Mouse (Mus musculus) adrenal gland, adult 8-10 months (tissue): ENCODE results near the gene Plcl2. TPM values are rescaled to one million over a fixed set of nuclear protein-coding genes. Genes with fewer than 3 reads are reported as not detected.
"Not testable (repeated sequence)": the region's sequence is repeated elsewhere in the genome, so short reads cannot be mapped to it uniquely, and the experiment has no call there.

Experiments used
- DNase-seq: peaks from one replicate; pipeline ENCODE4 v3.0.0; 2022
- total RNA-seq, 4 experiments: library from RNA; stranded (reverse); gene quantifications; 2 replicates each; pipeline ENCODE4 v1.2.4; 2022

Plcl2 gene
- total RNA-seq, 4 experiments from 2014 or later = 60.4 to 90.4 (median 69.1) TPM

DNA sequence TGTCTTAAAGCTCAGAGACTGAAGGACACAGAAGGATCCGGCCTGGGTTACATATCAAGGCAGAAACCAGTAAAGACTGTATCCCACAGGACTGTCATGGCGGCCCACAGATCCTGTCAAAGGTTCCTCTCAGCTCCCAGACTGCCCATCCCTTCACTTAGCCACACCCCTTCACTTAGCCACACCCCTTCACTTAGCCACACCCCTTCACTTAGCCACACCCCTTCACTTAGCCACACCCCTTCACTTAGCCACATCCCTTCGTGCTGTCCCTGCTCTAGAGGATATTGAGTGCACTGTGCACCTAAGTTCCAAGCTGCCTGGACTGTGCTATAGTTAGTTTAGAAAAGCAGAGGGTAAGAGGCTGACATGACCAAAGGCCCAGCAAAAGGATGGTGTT is 118.5 kb downstream of the Plcl2 start:
- DNase-seq = no peak

DNA sequence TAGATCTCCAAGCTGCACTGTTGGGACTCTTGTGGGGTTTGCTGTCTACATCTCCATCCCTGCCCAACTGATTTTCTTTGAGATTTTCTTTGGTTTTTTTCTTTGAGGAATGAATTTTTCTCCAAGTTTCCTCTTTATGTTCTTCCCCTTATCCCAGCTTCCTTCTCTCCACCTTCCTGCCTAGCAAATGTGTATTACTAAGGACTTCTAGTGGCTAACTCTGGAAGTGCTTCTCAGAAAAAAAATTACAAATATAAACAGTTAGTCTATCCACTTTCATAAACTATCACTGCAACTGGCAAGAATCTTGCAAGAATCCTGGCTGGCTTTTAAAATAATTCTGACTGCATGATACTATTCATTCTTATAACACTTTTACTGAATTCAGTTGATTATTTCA is 119.5 kb downstream of the Plcl2 start:
- DNase-seq = no peak

- DNase-seq = not testable (repeated sequence)
Measured at GRCm38 (mm10) chr17:50630992-50631391, 121.8 kb downstream of the Plcl2 start.

GRCm38 (mm10) chr17:50634008-50634871 is 125.0 kb downstream of the Plcl2 start:
- no peak for DNase-seq

DNA sequence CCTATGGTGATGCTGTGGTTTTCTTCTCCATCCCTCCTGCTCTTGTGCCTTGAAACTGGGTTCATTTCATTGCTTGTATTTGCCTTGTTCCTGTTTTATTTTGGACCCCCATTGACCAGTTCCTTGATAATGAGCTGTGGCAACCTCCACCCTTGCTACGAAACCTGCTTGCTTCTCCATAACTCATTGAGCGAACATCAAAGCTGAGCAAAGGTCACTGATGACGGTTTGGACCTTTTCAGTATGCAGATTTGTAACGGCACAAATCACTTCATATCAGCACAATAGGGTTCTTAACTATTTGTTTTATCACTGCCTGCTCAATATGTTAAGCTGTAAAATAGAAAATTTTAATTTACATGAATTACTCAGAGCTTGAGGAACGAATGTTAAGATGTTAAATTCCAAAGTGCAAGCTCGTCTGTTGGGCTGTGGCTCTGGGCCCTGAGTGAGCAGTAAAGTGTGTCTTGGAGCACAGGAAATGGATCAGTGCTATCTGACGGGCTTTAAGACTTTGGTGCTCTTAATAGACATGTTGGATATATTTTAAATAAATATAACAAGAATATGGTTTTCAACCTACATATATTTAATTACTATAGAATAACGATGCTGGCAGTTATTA is 126.9 kb downstream of the Plcl2 start:
- peak; percentile 54 for DNase-seq

GRCm38 (mm10) chr17:50638791-50639190 is 129.6 kb downstream of the Plcl2 start:
- peak; percentile 42 for DNase-seq

DNA sequence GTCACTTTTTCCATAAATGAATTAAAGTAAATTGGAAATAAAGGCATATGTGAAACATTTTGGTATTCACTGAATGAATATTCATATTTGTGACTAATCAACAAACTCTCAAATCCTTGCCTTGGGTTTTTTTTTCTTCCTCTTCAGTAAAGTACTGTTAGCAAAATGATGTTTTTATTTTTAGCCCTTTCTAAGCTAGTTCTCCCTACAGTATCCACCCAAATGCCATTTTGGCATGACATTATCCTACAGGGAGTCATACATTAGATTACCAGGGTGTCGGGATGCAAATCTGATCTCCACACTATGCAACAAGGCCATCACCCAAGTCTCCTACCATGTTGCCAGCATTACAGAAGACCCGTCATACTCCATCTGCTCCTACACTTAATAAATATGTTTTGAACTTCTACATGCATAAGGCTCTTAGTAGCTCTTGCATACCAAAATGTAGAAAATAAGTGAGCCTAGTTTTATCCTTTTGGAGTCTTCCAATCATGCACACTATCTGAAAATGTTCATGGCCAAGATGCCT is 131.9 kb downstream of the Plcl2 start:
- no peak for DNase-seq

DNA sequence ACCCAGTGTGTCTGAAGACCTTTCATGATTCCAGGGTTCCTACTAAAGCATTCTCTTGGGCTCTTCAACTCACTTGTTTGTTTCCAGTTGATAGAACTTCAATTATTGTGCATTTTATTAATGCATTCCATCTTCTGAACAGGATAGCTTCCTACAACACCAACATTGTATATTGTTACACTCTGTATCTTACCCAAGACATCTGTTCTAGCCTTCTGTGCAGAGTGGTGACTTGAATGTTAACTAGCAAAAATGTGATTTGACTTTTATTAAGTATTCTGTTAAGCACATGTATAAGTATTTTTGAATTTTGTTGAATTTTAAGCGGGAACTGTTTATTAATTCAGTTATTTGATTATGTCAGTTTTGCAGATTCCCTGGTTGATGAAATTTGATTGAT is 132.7 kb downstream of the Plcl2 start:
- no peak for DNase-seq

- no peak for DNase-seq
Measured at GRCm38 (mm10) chr17:50643356-50643755, 134.2 kb downstream of the Plcl2 start.

GRCm38 (mm10) chr17:50643989-50644388 is 134.8 kb downstream of the Plcl2 start:
- DNase-seq = no peak

DNA sequence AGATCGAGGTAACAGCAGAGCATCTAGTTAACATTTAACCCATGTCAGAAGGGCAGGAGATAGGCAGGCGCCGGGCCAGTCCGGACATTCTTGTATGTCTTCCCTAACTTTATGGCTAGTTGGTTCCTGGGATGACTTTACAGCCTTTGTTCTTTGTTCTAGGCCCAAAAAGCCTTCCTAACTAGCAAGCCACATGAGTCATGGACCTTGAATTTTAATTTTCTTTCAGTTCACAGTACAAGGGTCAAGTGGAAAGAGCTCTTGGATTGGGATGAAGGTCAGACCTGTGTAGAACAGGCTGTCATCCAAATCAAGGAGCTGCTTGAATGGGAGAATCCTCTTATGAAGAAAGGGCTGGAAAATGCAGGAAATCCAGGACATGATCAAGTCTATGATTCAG is 138.9 kb downstream of the Plcl2 start:
- not testable (repeated sequence) for DNase-seq

- DNase-seq = no peak
Measured at GRCm38 (mm10) chr17:50648757-50649419, 139.7 kb downstream of the Plcl2 start.

DNA sequence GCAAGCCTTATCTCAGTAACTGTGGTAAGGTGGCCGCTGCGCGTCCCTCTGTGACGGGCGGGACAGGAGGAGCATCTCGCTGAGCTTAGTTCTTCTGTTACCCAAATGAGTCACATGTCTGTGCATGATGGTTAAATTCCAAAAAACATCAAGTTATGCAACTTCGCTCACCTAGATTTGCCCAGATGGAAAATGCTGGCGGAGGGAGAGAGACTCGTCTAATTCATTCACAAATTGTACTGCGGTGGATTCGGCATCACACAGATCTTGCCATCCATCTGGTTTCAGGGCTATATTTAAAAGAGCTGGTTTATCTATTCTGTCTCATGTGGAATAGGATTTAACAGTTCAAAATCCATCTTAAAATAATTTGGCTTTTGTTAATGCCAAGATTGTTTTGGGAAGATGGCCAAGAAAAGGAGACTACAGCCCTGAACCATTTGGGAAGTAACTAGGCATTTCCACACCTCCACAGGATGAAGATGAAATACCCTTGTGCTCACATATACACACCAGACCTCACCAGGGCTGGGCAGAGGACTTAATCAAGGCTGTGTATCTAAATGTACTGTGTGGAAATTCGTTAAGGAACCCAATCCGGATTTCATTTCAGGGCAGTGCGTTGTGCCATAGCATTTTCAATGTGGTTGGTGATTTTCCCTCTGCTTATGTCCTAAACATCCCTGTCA is 141.5 kb downstream of the Plcl2 start:
- no peak for DNase-seq

GRCm38 (mm10) chr17:50654741-50655415 is 145.7 kb downstream of the Plcl2 start:
- no peak for DNase-seq

- DNase-seq = no peak
Measured at GRCm38 (mm10) chr17:50655416-50655776, 146.2 kb downstream of the Plcl2 start.

GRCm38 (mm10) chr17:50657321-50657720 is 148.1 kb downstream of the Plcl2 start:
- no peak for DNase-seq

- no peak for DNase-seq
Measured at GRCm38 (mm10) chr17:50658901-50659300, 149.7 kb downstream of the Plcl2 start.

DNA sequence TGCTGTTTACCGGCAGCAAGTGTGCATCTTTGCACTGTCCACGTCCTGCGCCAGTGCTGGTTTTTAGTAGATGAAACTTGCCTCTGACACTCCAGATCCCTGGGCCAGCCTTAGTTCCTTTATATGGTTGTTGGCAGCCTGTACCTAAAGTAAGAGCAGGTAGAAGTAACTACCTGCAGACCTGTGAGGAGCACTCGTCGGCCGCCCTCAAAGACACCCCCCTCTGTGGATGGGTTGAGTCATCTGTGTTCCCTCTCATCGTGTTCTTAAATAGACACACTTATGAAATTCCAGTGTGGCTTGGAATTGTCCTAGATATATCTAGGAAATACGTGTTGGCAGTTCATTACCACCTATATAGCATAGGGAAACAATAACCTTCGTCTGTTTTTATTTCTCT is 158.4 kb downstream of the Plcl2 start:
- DNase-seq = no peak

DNA sequence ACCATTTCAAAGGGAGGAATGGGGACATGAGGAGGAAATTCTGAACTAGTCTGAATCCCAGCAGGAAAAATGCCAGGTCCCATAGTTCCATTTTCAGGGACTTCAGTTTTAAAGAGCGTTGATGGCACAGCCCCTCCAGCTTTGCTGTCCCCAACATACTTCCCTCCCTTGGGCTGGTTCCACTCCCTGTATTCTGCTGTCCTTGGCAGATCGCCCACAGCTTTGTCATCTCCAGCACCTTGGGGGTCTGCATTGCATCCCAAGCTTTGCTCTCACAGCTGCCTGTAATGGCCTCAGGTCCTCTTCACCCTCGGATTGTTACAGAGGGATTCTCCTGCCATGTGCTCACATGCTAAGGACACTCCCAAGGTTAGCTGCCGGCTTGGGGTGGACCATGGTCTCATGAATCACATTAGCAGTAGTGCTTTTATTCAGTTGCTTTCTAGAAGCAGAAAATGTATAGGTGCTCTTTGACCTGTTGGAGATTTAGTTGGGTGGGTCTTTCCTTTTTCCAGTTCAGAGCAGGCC is 159.5 kb downstream of the Plcl2 start:
- DNase-seq = peak; percentile 52

- DNase-seq = peak; percentile 58
Measured at GRCm38 (mm10) chr17:50671416-50671815, 162.2 kb downstream of the Plcl2 start.

GRCm38 (mm10) chr17:50674580-50674979 is 165.4 kb downstream of the Plcl2 start:
- no peak for DNase-seq

DNA sequence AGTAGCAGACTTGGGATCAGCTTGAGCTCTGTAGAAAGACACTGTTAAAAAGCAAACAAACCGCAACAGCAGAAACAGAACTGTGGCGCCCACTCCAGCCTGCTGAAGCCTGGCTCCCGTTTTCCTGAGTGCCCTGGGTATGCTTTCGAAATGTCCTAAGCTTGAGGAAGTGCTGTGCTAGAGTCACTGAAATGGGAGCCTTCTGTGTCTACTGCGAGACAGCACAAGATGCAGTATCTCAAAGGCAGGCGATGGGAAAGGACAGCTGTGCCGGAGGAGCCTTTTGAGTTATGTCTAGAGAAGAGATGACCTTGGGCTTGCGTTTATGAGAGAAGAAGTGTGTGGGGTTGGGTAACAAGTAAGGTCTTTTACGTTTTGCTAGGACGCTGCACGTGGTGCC is 166.0 kb downstream of the Plcl2 start:
- DNase-seq = no peak
